Mouse (Mus musculus): Measurements from ENCODE around the gene Anapc7.

Gene Anapc7

DNA sequence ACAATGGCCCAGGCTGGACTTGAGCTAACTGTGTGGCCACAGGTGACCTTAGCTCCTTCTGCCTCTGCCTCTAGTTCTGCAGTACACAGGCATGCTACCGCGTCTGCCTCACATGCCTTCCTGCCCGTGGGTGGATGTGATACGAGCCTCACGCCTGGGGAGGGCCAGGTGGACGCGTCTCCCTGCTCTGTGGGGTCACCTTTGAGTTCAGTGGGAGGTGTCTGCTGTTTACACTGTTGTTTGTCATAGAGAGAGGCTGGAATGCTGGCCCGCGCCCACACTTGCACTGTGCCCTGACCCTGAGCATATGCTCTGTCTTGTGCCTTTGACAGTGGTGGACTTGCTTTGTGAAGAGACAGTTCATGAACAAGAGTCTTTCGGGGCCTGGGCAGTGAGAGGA lies 16.0 kb upstream of the Anapc7 start:
- DNase-seq (ENCODE audit: low read depth, low spot score) = no peak

GRCm38 (mm10) chr5:122409692-122410645 lies 11.5 kb upstream of the Anapc7 start:
- peak; percentile 68 for DNase-seq (ENCODE audit: low read depth, low spot score)

DNA sequence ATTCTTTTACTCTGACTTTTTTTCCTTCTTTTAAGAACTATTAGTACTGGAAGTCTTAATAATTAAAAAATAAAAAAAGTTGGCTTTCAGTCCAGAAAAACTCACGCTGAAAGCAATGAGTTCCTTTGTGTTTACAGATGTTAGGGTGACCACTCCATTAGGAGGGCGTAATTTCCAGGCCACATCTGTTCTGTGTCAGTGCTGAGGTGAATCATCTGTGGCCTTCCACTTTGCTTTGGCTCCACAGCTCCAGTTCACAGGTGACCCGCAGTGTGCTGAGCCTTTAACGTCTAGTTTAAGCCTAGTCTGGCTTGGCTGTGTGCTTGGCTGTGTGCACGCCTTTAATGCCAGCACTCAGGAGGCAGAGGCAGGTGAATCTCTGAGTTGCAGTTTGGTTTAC lies 9.6 kb upstream of the Anapc7 start:
- DNase-seq (ENCODE audit: low read depth, low spot score) = no peak

- DNase-seq (ENCODE audit: low read depth, low spot score) = no peak
Observed at GRCm38 (mm10) chr5:122412826-122413225, 8.7 kb upstream of the Anapc7 start.

- no peak for DNase-seq (ENCODE audit: low read depth, low spot score)
Observed at GRCm38 (mm10) chr5:122414351-122414750, 7.1 kb upstream of the Anapc7 start.

DNA sequence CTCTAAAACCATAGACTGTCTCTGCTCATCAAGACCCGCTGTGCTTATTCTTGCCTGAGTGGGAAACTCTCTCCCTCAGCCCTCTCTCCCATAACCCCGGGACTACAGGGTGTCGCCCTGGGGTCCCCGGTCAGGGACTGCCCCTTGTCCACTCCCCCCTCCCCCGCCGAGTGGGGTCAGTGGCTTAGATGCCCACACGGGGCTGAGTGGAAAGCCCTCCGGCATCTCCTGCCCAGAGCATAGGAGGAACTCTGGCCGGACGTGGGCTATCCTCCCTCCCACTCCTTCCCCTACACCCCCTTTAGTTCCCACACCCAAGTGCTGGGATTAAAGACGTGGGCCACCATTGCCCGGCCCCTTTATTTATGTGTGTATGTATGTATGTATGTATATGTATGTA lies 6.0 kb upstream of the Anapc7 start:
- no peak for DNase-seq (ENCODE audit: low read depth, low spot score)

- DNase-seq (ENCODE audit: low read depth, low spot score) = peak; percentile 53
Observed at GRCm38 (mm10) chr5:122420676-122421075, 817 bp upstream of the Anapc7 start.

GRCm38 (mm10) chr5:122422071-122422964 lies 825 bp downstream of the Anapc7 start:
- DNase-seq (ENCODE audit: low read depth, low spot score) = peak; percentile 84

DNA sequence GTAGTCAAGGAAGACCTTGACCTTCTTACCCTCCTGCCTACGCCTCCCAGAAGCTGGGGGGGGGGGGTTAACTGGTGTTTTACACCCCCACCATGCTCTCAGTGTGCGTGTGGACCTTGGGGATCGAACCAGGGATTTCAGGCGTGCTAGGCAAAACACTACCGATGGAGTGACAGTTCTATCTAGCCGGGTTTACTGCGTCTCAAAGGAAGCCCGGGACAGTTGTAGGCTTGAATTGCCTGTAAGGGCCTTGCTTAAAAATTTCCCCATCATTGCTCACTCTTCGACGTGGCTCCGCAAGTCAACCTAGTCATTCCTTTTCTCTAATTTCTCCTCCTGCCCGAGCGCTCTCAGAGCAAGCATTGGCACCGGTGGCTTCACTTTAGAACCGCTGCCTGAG lies 1.6 kb downstream of the Anapc7 start:
- no peak for DNase-seq (ENCODE audit: low read depth, low spot score)

DNA sequence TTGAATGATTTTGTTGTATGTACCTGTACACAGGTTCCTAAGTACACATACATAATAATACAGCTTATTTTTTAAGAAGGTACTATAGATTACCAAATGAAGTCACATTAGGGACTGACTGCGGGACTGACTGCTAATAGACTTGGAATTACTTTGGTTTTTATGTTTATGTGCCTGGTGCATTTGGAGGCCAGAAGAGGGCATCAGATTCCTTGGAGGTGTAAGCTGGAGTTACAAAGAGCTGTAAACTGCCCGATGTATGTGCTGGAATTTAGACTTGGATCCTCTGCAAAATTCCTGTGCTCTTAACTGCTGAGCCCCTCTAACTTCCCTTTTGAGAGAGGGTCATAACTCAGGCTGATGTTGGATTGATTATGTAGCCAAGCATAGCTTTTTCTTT lies 4.1 kb downstream of the Anapc7 start:
- no peak for DNase-seq (ENCODE audit: low read depth, low spot score)

DNA sequence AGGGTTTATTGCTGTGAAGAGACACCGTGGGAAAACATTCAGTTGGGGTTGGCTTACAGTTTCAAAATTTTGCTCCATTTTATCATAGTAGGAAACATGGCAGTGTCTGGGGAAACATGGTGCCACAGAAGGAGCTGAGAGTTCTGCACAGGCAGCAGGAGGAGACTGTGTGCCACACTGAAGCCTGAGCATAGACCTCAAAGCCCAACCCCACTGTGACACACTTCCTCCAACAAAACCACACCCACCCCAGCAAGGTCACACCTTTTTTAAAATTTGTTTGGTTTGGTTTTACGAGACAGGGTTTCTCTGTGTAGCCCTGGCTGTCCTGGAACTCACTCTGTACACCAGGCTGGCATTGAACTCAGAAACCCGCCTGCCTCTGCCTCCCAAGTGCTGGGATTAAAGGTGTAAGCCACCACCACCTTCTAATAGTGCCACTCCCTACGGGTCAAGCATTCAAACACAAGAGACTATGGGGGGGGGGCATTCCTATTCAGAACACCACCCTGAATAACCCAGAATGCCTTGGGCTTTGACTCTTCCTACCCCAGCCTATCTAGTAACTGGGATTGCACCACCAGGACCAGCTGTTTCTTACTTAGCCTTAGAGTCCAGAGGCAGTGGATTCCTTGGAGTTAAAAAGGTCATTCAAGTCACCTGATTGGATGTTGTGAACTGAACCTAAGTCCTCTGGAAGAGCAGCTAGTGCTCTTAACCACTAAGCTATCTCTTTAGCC lies 8.7 kb downstream of the Anapc7 start:
- DNase-seq (ENCODE audit: low read depth, low spot score) = peak; percentile 42

- DNase-seq (ENCODE audit: low read depth, low spot score) = no peak
Observed at GRCm38 (mm10) chr5:122431221-122431620, 9.7 kb downstream of the Anapc7 start.

GRCm38 (mm10) chr5:122434541-122434940 lies 13.0 kb downstream of the Anapc7 start:
- DNase-seq (ENCODE audit: low read depth, low spot score) = peak; percentile 56

- DNase-seq (ENCODE audit: low read depth, low spot score) = no peak
Observed at GRCm38 (mm10) chr5:122439400-122440094, 18.1 kb downstream of the Anapc7 start.

DNA sequence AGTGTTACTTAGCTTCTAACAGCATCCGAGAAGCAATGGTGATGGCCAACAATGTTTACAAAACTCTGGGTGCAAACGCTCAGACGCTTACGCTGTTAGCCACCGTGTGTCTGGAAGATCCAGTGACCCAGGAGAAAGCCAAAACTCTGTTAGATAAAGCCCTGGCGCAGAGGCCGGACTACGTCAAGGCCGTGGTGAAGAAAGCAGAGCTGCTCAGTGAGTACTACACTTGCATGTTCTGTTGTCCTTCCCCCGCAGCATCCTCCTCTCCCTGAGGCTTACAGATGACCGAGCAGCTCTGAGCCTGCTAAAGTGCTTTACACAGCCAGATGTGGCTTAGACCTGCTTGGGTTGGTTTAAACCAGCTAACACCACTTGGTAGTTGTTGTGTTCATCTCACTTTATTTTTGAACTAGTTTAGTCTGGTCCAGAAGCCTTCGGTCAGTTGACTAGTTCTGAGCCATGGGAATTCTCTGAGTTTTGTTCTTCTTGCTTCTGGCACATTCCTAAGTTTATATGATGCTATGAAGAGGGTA lies 18.7 kb downstream of the Anapc7 start:
- peak; percentile 72 for DNase-seq (ENCODE audit: low read depth, low spot score)

GRCm38 (mm10) chr5:122444492-122444891 lies 23.0 kb downstream of the Anapc7 start:
- no peak for DNase-seq (ENCODE audit: low read depth, low spot score)

- no peak for DNase-seq (ENCODE audit: low read depth, low spot score)
Observed at GRCm38 (mm10) chr5:122445051-122445610, 23.6 kb downstream of the Anapc7 start.

- no peak for DNase-seq (ENCODE audit: low read depth, low spot score)
Observed at GRCm38 (mm10) chr5:122447857-122448256, 26.4 kb downstream of the Anapc7 start.

- peak; percentile 38 for DNase-seq (ENCODE audit: low read depth, low spot score)
Observed at GRCm38 (mm10) chr5:122448869-122449268, 27.4 kb downstream of the Anapc7 start.

- DNase-seq (ENCODE audit: low read depth, low spot score) = no peak
Observed at GRCm38 (mm10) chr5:122449946-122450345, 28.5 kb downstream of the Anapc7 start.

Measured in ES-CJ7 (cell line).